26 mouse cellular contexts compared by ENCODE assay signal in the genomic region with DNA sequence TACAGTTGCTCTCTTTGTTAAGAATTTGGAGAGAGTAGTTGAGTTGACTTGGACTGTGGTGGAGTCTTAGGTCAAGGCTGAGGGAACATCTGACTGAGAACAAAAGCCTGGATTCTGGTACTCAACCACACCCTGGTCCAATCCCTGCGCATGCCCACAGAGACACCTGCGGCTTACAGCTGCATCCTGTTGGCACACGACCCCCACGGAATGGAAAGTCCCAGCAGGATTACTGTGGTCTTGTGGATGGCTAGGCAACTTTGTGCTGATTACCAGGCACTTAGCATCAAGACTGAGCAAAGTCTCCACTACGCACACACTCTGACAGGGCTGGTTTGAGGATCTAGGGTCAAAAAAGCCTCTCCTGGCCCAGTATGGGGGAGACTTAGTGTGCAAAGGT.
DNase-seq lines count a peak whose midpoint lies in the region; ATAC-seq and TF ChIP-seq lines count a peak whose summit lies in the region.
"Had no signal": no experiment of that assay in that cellular context is flagged by ENCODE, and none has a peak within 500 bp of the region (broad histone marks: within the 10 kb centered on the region; RNA-seq: fewer than 3 reads in every experiment).

No protein-coding gene starts in this region.

- 72% methylated on average over 5 of the region's 5 CpGs for WGBS in lung, embryonic 14.5 days
- WGBS in hindbrain, postnatal 0 days, result 90% methylated on average over 5 of the region's 5 CpGs

- DNase-seq in heart, adult 11 months, result peak; percentile 91
- no peak for DNase-seq in heart, postnatal 14 days
- no peak for DNase-seq in lung, embryonic 14.5 days
- DNase-seq in lung, postnatal 25 days (ENCODE audit: low spot score), result no peak
- DNase-seq in ES-CJ7 (ENCODE audit: low read depth, low spot score) (peak; percentile 56), ZHBTc4 (ENCODE audit: low read depth, low spot score) (peak; percentile 3)
- no peak for DNase-seq in hindbrain, postnatal 0 days (ENCODE audit: low spot score)
- DNase-seq: adrenal gland, postnatal 10 days; adrenal gland, postnatal 36 days; cerebellum, adult 18-20 months; cerebellum, adult 9-10 months; cerebellum, postnatal 25 days; forebrain, postnatal 0 days; gastrocnemius, adult 2 months; gastrocnemius, postnatal 14 days had no signal

- H3K36me3 ChIP-seq in lung, embryonic 14.5 days (ENCODE audit: insufficient read depth), result no peaks in the 10 kb centered on the region
- no peaks in the 10 kb centered on the region for H3K36me3 ChIP-seq in hindbrain, postnatal 0 days (ENCODE audit: insufficient read depth, low read length)
- H3K36me3 ChIP-seq: embryonic facial prominence, embryonic 12.5 days; embryonic facial prominence, embryonic 15.5 days; G1E; heart, embryonic 10.5 days; heart, embryonic 13.5 days; hindbrain, embryonic 10.5 days; hindbrain, embryonic 13.5 days had no signal

- intact Hi-C loops in heart, postnatal 14 days (cut with DNase I), result no loop called here

- TF ChIP-seq CTCF in lung, embryonic 14.5 days (IDR thresholded peaks at IDR 0.05; ENCODE audit: low read depth), result no peak
- no peak for TF ChIP-seq CTCF in hindbrain, postnatal 0 days (IDR thresholded peaks at IDR 0.05; ENCODE audit: low read depth)

- no peak overlapping the region for H3K9ac ChIP-seq in lung, embryonic 14.5 days
- no peak overlapping the region for H3K9ac ChIP-seq in hindbrain, postnatal 0 days (replicated peaks; ENCODE audit: low read length)
- H3K9ac ChIP-seq: embryonic facial prominence, embryonic 12.5 days; embryonic facial prominence, embryonic 15.5 days; forebrain, postnatal 0 days; heart, embryonic 13.5 days; hindbrain, embryonic 13.5 days had no signal

- ATAC-seq in lung, embryonic 14.5 days (ENCODE audit: insufficient read depth), result peak; percentile 38; the same call in 1 of the 2 replicates
- ATAC-seq in megakaryocyte progenitor cell, adult 5-6 weeks (replicated peaks; ENCODE audit: poor library complexity), result no peak
- no peak for ATAC-seq in hindbrain, postnatal 0 days
- ATAC-seq: forebrain, embryonic 14.5 days; forebrain, postnatal 0 days; hindbrain, embryonic 16.5 days; inflammation-experienced regulatory T-cells, adult 6 months had no signal

- H3K4me3 ChIP-seq in lung, embryonic 14.5 days (ENCODE audit: low read depth, low read length), result no peak overlapping the region
- H3K4me3 ChIP-seq in hindbrain, postnatal 0 days (ENCODE audit: low read length), result no peak overlapping the region
- H3K4me3 ChIP-seq: embryonic facial prominence, embryonic 12.5 days; embryonic facial prominence, embryonic 15.5 days; gastrocnemius, adult 2 months; heart, embryonic 10.5 days; heart, embryonic 13.5 days; hindbrain, embryonic 10.5 days; hindbrain, embryonic 13.5 days had no signal

- no peaks in the 10 kb centered on the region for H3K9me3 ChIP-seq in lung, embryonic 14.5 days (ENCODE audit: low read depth, low read length)
- no peaks in the 10 kb centered on the region for H3K9me3 ChIP-seq in hindbrain, postnatal 0 days (ENCODE audit: low read length)
- H3K9me3 ChIP-seq: embryonic facial prominence, embryonic 12.5 days; embryonic facial prominence, embryonic 15.5 days; heart, embryonic 10.5 days; heart, embryonic 13.5 days; hindbrain, embryonic 10.5 days; hindbrain, embryonic 13.5 days had no signal

- no peak overlapping the region for H3K27ac ChIP-seq in lung, embryonic 14.5 days (ENCODE audit: low read depth)
- H3K27ac ChIP-seq in hindbrain, postnatal 0 days, result no peak overlapping the region
- H3K27ac ChIP-seq: embryonic facial prominence, embryonic 12.5 days; embryonic facial prominence, embryonic 15.5 days; gastrocnemius, adult 2 months; heart, embryonic 10.5 days; heart, embryonic 13.5 days; hindbrain, embryonic 10.5 days; hindbrain, embryonic 13.5 days had no signal

- H3K4me1 ChIP-seq in lung, embryonic 14.5 days (ENCODE audit: insufficient read depth), result no peaks in the 10 kb centered on the region
- no peaks in the 10 kb centered on the region for H3K4me1 ChIP-seq in hindbrain, postnatal 0 days (ENCODE audit: insufficient read depth, low read length)
- H3K4me1 ChIP-seq: embryonic facial prominence, embryonic 12.5 days; embryonic facial prominence, embryonic 15.5 days; heart, embryonic 10.5 days; heart, embryonic 13.5 days; hindbrain, embryonic 10.5 days; hindbrain, embryonic 13.5 days had no signal

- H3K4me2 ChIP-seq in lung, embryonic 14.5 days, result no peak overlapping the region
- no peak overlapping the region for H3K4me2 ChIP-seq in hindbrain, postnatal 0 days (ENCODE audit: low read depth, low read length)
- H3K4me2 ChIP-seq: embryonic facial prominence, embryonic 12.5 days; embryonic facial prominence, embryonic 15.5 days; heart, embryonic 13.5 days; hindbrain, embryonic 13.5 days had no signal

- H3K27me3 ChIP-seq in lung, embryonic 14.5 days (ENCODE audit: insufficient read depth, low read length), result no peaks in the 10 kb centered on the region
- H3K27me3 ChIP-seq in hindbrain, postnatal 0 days (ENCODE audit: insufficient read depth, low read length), result no peaks in the 10 kb centered on the region
- H3K27me3 ChIP-seq: embryonic facial prominence, embryonic 12.5 days; embryonic facial prominence, embryonic 15.5 days; heart, embryonic 13.5 days; hindbrain, embryonic 13.5 days had no signal

Comparison
In these comparisons a context has a peak if more than half of its experiments do, and no peak if none do; other contexts are left out.
1. DNase-seq: peak in heart, adult 11 months (single experiment), ES-CJ7 (single experiment) and ZHBTc4 (single experiment); none in heart, postnatal 14 days (0 of 2), lung, embryonic 14.5 days (single experiment), lung, postnatal 25 days (single experiment) and hindbrain, postnatal 0 days (single experiment).